ENCODE assay signal across 8 mouse cellular contexts in the genomic region with DNA sequence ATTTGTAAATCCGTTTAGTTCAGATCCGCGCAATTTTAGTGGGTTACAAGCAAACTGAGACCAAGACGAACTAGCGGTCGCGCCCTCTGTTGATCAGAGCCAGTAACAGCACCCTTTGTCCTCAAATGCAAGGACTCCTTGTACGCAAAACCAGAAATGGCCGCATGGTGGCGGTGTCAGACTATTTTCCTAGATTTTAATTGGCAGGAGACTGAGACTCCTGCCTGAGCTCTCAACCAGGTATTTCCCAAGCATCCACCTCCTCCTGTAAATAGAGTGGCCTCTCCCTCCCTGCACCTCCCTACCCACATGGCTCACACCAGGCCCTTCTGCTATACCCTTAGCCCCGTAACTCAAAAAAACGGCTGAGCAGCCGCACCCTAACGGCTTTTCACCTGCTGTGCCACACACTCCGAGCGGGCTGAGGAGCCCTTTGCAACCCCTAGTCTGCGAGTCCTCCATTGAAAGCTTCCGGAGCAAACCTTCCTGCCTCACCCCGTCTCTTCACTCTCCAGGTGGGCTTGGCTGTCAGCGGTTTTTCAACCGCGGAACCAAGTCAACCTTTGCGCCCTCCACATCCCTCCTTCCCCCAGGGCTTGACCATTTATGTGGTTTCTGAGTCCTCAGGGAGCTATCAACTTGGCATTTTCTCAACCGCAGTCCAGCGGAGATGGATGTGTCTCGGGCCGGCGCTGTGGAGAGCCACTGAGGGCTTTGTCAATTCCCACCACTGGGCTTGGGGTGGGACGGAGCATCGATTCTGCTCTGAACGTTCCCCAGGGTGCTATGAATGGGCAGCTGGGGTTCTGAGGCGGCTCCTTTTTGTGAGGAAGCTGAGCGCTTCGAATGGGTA. TPM values are rescaled to one million over a fixed set of nuclear protein-coding genes. Genes with fewer than 3 reads are reported as not detected.
DNase-seq lines count a peak whose midpoint lies in the region; ATAC-seq lines count a peak whose summit lies in the region.

No protein-coding gene starts in this region.

- no peaks in the 10 kb centered on the region for H3K36me3 ChIP-seq in hindbrain, embryonic 13.5 days

- peaks cover 36% of the 10 kb centered on the region for H3K27me3 ChIP-seq in hindbrain, embryonic 13.5 days

- H3K4me1 ChIP-seq in hindbrain, embryonic 13.5 days (replicated peaks), result peaks cover 6% of the 10 kb centered on the region

- H3K9ac ChIP-seq in hindbrain, embryonic 13.5 days, result peak overlapping the region; percentile 71

- H3K9me3 ChIP-seq in hindbrain, embryonic 13.5 days, result no peaks in the 10 kb centered on the region

- H3K4me2 ChIP-seq in hindbrain, embryonic 13.5 days, result peak overlapping the region; percentile 65

- WGBS in hindbrain, embryonic 13.5 days, result 1% methylated on average over 34 of the region's 34 CpGs

- peak; percentile 88 for ATAC-seq in hindbrain, embryonic 13.5 days (ENCODE audit: low FRiP score)

- H3K27ac ChIP-seq in hindbrain, embryonic 13.5 days, result peak overlapping the region; percentile 86

- H3K4me3 ChIP-seq in hindbrain, embryonic 13.5 days, result peak overlapping the region; percentile 37

- peak; percentile 96 for DNase-seq in R1 (ENCODE audit: low read depth, low spot score)
- DNase-seq in cerebellum, postnatal 25 days, result peak; percentile 98 to 99
- DNase-seq in frontal cortex, postnatal 25 days (ENCODE audit: low spot score in 2 of 2), result peak; percentile 99 to 100
- peak; percentile 98 for DNase-seq in layer of hippocampus, postnatal 14 days (ENCODE audit: low spot score in 2 of 2)
- peak; percentile 94 for DNase-seq in lung, postnatal 10 days
- peak; percentile 82 for DNase-seq in retina, adult 2 months (ENCODE audit: low read depth, low spot score)
- peak; percentile 96 for DNase-seq in thymus, postnatal 25 days

RNA-seq across cellular contexts. Expression of gene Gm15517, which starts 1.8 kb away (rescaled TPM):
- polyA plus RNA-seq in hindbrain, embryonic 13.5 days (2015; fragmentation: Nextera tagmentation; extraction: Ambion mirVana), result not detected in 2 replicates
- total RNA-seq in layer of hippocampus, postnatal 14 days (2021), result not detected

RNA-seq across cellular contexts. Expression of gene Acp4, which starts 5.8 kb away (rescaled TPM):
- polyA plus RNA-seq in hindbrain, embryonic 13.5 days (2015; fragmentation: Nextera tagmentation; extraction: Ambion mirVana), result 0.10 TPM in 1 of 2 replicates, not detected in the other
- not detected for total RNA-seq in layer of hippocampus, postnatal 14 days (2021)

RNA-seq across cellular contexts. Expression of gene 2410002F23Rik, which starts 16.5 kb away (rescaled TPM):
- 206 and 226 TPM in 2 replicates for polyA plus RNA-seq in hindbrain, embryonic 13.5 days (2015; fragmentation: Nextera tagmentation; extraction: Ambion mirVana)
- 100 to 1,000 TPM in 1 of 2 experiments, 10 to 100 TPM in 1; 83.1 to 105 TPM for total RNA-seq in layer of hippocampus, postnatal 14 days (2021)

RNA-seq across cellular contexts. Expression of gene 1700028J19Rik, which starts 16.5 kb away (rescaled TPM):
- 1.5 and 1.7 TPM in 2 replicates for polyA plus RNA-seq in hindbrain, embryonic 13.5 days (2015; fragmentation: Nextera tagmentation; extraction: Ambion mirVana)
- 1 to 10 TPM; 1.4 to 1.5 TPM for total RNA-seq in layer of hippocampus, postnatal 14 days (2021)

RNA-seq across cellular contexts. Expression of gene Gm36864, which starts 27.0 kb away (rescaled TPM):
- polyA plus RNA-seq in hindbrain, embryonic 13.5 days (2015; fragmentation: Nextera tagmentation; extraction: Ambion mirVana), result not detected in 2 replicates
- not detected for total RNA-seq in layer of hippocampus, postnatal 14 days (2021)

Comparison
In these comparisons a context has a peak if more than half of its experiments do, and no peak if none do; other contexts are left out.
1. Peak in every context shown above with its lines: DNase-seq, ATAC-seq, H3K4me3 ChIP-seq and H3K27ac ChIP-seq.